Mouse (Mus musculus): ENCODE results near the gene Srpr. TPM values are rescaled to one million over a fixed set of nuclear protein-coding genes. Genes with fewer than 3 reads are reported as not detected.

The Srpr gene
- polyA plus RNA-seq, 1 experiment from 2014 or later: 129 TPM

- ATAC-seq (ENCODE audit: insufficient number of reproducible peaks, insufficient read depth, low FRiP score, low TSS enrichment, low read depth): no peak
- 96% methylated on average over 3 of the region's 3 CpGs for WGBS
- Histone ChIP-seq H3K4me3 (no peak overlapping the region), H3K27me3 (no peaks in the 10 kb centered on the region), H3K9ac (no peak overlapping the region), H3K4me2 (no peak overlapping the region), H3K36me3 (peaks cover 60% of the 10 kb centered on the region), H3K4me1 (no peaks in the 10 kb centered on the region), H3K9me3 (no peaks in the 10 kb centered on the region), H3K27ac (no peak overlapping the region)
Observed at GRCm38 (mm10) chr9:35223466-35223865, 23.5 kb downstream of the Srpr start.

GRCm38 (mm10) chr9:35228671-35229070, 28.7 kb downstream of the Srpr start:
- no peaks in the 10 kb centered on the region for H3K4me1 ChIP-seq
- H3K9me3 ChIP-seq: no peaks in the 10 kb centered on the region
- no peak overlapping the region for H3K4me2 ChIP-seq
- ATAC-seq (ENCODE audit: insufficient number of reproducible peaks, insufficient read depth, low FRiP score, low TSS enrichment, low read depth): no peak
- WGBS: 90% methylated on average over 3 of the region's 3 CpGs
- peaks cover 45% of the 10 kb centered on the region for H3K36me3 ChIP-seq
- H3K27ac ChIP-seq: no peak overlapping the region
- H3K27me3 ChIP-seq: no peaks in the 10 kb centered on the region
- H3K9ac ChIP-seq: no peak overlapping the region
- H3K4me3 ChIP-seq: no peak overlapping the region

- WGBS: 66% methylated on average over 3 of the region's 3 CpGs
- Histone ChIP-seq H3K4me2 (no peak overlapping the region), H3K4me1 (no peaks in the 10 kb centered on the region), H3K9me3 (no peaks in the 10 kb centered on the region), H3K4me3 (no peak overlapping the region), H3K27me3 (no peaks in the 10 kb centered on the region), H3K27ac (no peak overlapping the region), H3K9ac (no peak overlapping the region), H3K36me3 (peaks cover 38% of the 10 kb centered on the region)
- no peak for ATAC-seq (ENCODE audit: insufficient number of reproducible peaks, insufficient read depth, low FRiP score, low TSS enrichment, low read depth)
Observed at GRCm38 (mm10) chr9:35235996-35236395, 36.0 kb downstream of the Srpr start.

- Histone ChIP-seq H3K36me3 (peaks cover 19% of the 10 kb centered on the region), H3K27me3 (no peaks in the 10 kb centered on the region), H3K4me1 (no peaks in the 10 kb centered on the region), H3K9me3 (no peaks in the 10 kb centered on the region), H3K27ac (no peak overlapping the region), H3K9ac (no peak overlapping the region), H3K4me3 (no peak overlapping the region), H3K4me2 (no peak overlapping the region)
- ATAC-seq (ENCODE audit: insufficient number of reproducible peaks, insufficient read depth, low FRiP score, low TSS enrichment, low read depth): no peak
- 89% methylated on average over 1 of the region's 1 CpGs for WGBS
Observed at GRCm38 (mm10) chr9:35238371-35238770, 38.4 kb downstream of the Srpr start.

- Histone ChIP-seq H3K4me2 (no peak overlapping the region), H3K36me3 (peaks cover 13% of the 10 kb centered on the region), H3K9me3 (no peaks in the 10 kb centered on the region), H3K27ac (no peak overlapping the region), H3K4me3 (no peak overlapping the region), H3K9ac (no peak overlapping the region), H3K4me1 (no peaks in the 10 kb centered on the region), H3K27me3 (no peaks in the 10 kb centered on the region)
- 70% methylated on average over 6 of the region's 6 CpGs for WGBS
- ATAC-seq (ENCODE audit: insufficient number of reproducible peaks, insufficient read depth, low FRiP score, low TSS enrichment, low read depth): no peak
Observed at GRCm38 (mm10) chr9:35238915-35239571, 39.1 kb downstream of the Srpr start.

- Histone ChIP-seq H3K4me1 (no peaks in the 10 kb centered on the region), H3K27ac (no peak overlapping the region), H3K36me3 (peaks cover 8% of the 10 kb centered on the region), H3K27me3 (no peaks in the 10 kb centered on the region), H3K4me3 (no peak overlapping the region), H3K9me3 (no peaks in the 10 kb centered on the region), H3K4me2 (no peak overlapping the region), H3K9ac (no peak overlapping the region)
- WGBS: 67% methylated on average over 1 of the region's 1 CpGs
- ATAC-seq (ENCODE audit: insufficient number of reproducible peaks, insufficient read depth, low FRiP score, low TSS enrichment, low read depth): no peak
Observed at GRCm38 (mm10) chr9:35239734-35240133, 39.8 kb downstream of the Srpr start.

GRCm38 (mm10) chr9:35247405-35247804, 47.4 kb downstream of the Srpr start:
- Histone ChIP-seq H3K9ac (no peak overlapping the region), H3K4me2 (no peak overlapping the region), H3K9me3 (no peaks in the 10 kb centered on the region), H3K36me3 (no peaks in the 10 kb centered on the region), H3K27ac (0 out of 2 replicates have a peak overlapping the region, but pooled peaks have one; percentile 7), H3K4me3 (no peak overlapping the region), H3K4me1 (peaks cover 16% of the 10 kb centered on the region), H3K27me3 (no peaks in the 10 kb centered on the region)
- ATAC-seq (ENCODE audit: insufficient number of reproducible peaks, insufficient read depth, low FRiP score, low TSS enrichment, low read depth): no peak
- 86% methylated on average over 2 of the region's 2 CpGs for WGBS

- H3K9ac ChIP-seq: no peak overlapping the region
- peak overlapping the region; percentile 68; the same call in 1 of the 2 replicates for H3K27ac ChIP-seq
- H3K4me3 ChIP-seq: no peak overlapping the region
- H3K9me3 ChIP-seq: no peaks in the 10 kb centered on the region
- H3K4me2 ChIP-seq: no peak overlapping the region
- H3K27me3 ChIP-seq: no peaks in the 10 kb centered on the region
- no peaks in the 10 kb centered on the region for H3K36me3 ChIP-seq
- H3K4me1 ChIP-seq: peaks cover 16% of the 10 kb centered on the region
- no peak for ATAC-seq (ENCODE audit: insufficient number of reproducible peaks, insufficient read depth, low FRiP score, low TSS enrichment, low read depth)
Observed at GRCm38 (mm10) chr9:35249476-35249875, 49.5 kb downstream of the Srpr start.

GRCm38 (mm10) chr9:35257365-35257764, 57.4 kb downstream of the Srpr start:
- no peak for ATAC-seq (ENCODE audit: insufficient number of reproducible peaks, insufficient read depth, low FRiP score, low TSS enrichment, low read depth)
- H3K36me3 ChIP-seq: peaks cover 3% of the 10 kb centered on the region
- 94% methylated on average over 7 of the region's 7 CpGs for WGBS

GRCm38 (mm10) chr9:35262418-35262817, 62.4 kb downstream of the Srpr start:
- ATAC-seq (ENCODE audit: insufficient number of reproducible peaks, insufficient read depth, low FRiP score, low TSS enrichment, low read depth): no peak
- Histone ChIP-seq H3K27ac (no peak overlapping the region), H3K4me3 (no peak overlapping the region), H3K4me1 (peaks cover 9% of the 10 kb centered on the region), H3K27me3 (no peaks in the 10 kb centered on the region), H3K9ac (no peak overlapping the region), H3K36me3 (peaks cover 5% of the 10 kb centered on the region), H3K4me2 (no peak overlapping the region), H3K9me3 (no peaks in the 10 kb centered on the region)
- 73% methylated on average over 4 of the region's 4 CpGs for WGBS

More at GRCm38 (mm10) chr9:35257365-35257764, 57.4 kb downstream of the Srpr start:
- Histone ChIP-seq H3K4me3 (no peak overlapping the region), H3K9ac (no peak overlapping the region), H3K4me1 (no peaks in the 10 kb centered on the region), H3K4me2 (no peak overlapping the region), H3K27ac (no peak overlapping the region), H3K9me3 (no peaks in the 10 kb centered on the region), H3K27me3 (no peaks in the 10 kb centered on the region)

- peaks cover 11% of the 10 kb centered on the region for H3K4me1 ChIP-seq
- no peaks in the 10 kb centered on the region for H3K27me3 ChIP-seq
- H3K36me3 ChIP-seq: peaks cover 5% of the 10 kb centered on the region; the same call in 1 of the 2 replicates
- 96% methylated on average over 2 of the region's 2 CpGs for WGBS
- no peak overlapping the region for H3K9ac ChIP-seq
- no peak overlapping the region for H3K27ac ChIP-seq
- no peak for ATAC-seq (ENCODE audit: insufficient number of reproducible peaks, insufficient read depth, low FRiP score, low TSS enrichment, low read depth)
- no peak overlapping the region for H3K4me2 ChIP-seq
- no peaks in the 10 kb centered on the region for H3K9me3 ChIP-seq
- no peak overlapping the region for H3K4me3 ChIP-seq
Observed at GRCm38 (mm10) chr9:35263431-35263830, 63.5 kb downstream of the Srpr start.

GRCm38 (mm10) chr9:35264509-35264908, 64.5 kb downstream of the Srpr start:
- peaks cover 16% of the 10 kb centered on the region for H3K4me1 ChIP-seq
- no peak for ATAC-seq (ENCODE audit: insufficient number of reproducible peaks, insufficient read depth, low FRiP score, low TSS enrichment, low read depth)
- H3K4me3 ChIP-seq: no peak overlapping the region
- H3K9me3 ChIP-seq: no peaks in the 10 kb centered on the region
- no peak overlapping the region for H3K27ac ChIP-seq
- peaks cover 5% of the 10 kb centered on the region; the same call in 1 of the 2 replicates for H3K36me3 ChIP-seq
- no peak overlapping the region for H3K9ac ChIP-seq
- WGBS: 87% methylated on average over 3 of the region's 3 CpGs
- no peaks in the 10 kb centered on the region for H3K27me3 ChIP-seq
- H3K4me2 ChIP-seq: no peak overlapping the region

Measured in embryonic facial prominence, embryonic 13.5 days (tissue).